Mouse (Mus musculus) stomach, embryonic 14.5 days (tissue): ENCODE results near the gene Smim24. TPM values are rescaled to one million over a fixed set of nuclear protein-coding genes. Genes with fewer than 3 reads are reported as not detected.

Experiments
- ATAC-seq: fragments of 200-750 bp; cut with Nextera tagmentation; 2 replicates; pipeline ENCODE4 v1.8.0; 2017; ENCODE audit warnings: low read depth, moderate TSS enrichment; ENCODE audit not compliant: insufficient number of reproducible peaks, insufficient read depth, low FRiP score
- H3K27ac ChIP-seq: fragments of 300-500 bp; sonication (generic); 2 replicates; pipeline ENCODE4 v1.5.1; 2014; ENCODE audit warnings: mild to moderate bottlenecking, low read length, moderate library complexity, mixed read lengths
- H3K27me3 ChIP-seq: fragments of 300-500 bp; sonication (generic); 2 replicates; pipeline ENCODE4 v1.6.1; 2014; ENCODE audit warnings: low read length, control low read depth, mixed read lengths; ENCODE audit not compliant: control insufficient read depth, insufficient read depth
- H3K36me3 ChIP-seq: fragments of 300-500 bp; sonication (generic); 2 replicates; pipeline ENCODE4 v1.6.1; 2014; ENCODE audit warnings: mild to moderate bottlenecking, control low read depth, low read length, moderate library complexity, mixed read lengths; ENCODE audit not compliant: control insufficient read depth, insufficient read depth
- H3K4me1 ChIP-seq: fragments of 300-500 bp; sonication (generic); 2 replicates; pipeline ENCODE4 v1.6.1; 2014; ENCODE audit warnings: low read length, control low read depth, mixed read lengths; ENCODE audit not compliant: control insufficient read depth, insufficient read depth
- H3K4me2 ChIP-seq: fragments of 300-500 bp; sonication (generic); replicated peaks from 2 replicates; pipeline ENCODE4 v1.6.1; 2014; ENCODE audit warnings: low read depth, low read length, control low read depth
- H3K4me3 ChIP-seq: fragments of 300-500 bp; sonication (generic); 2 replicates; pipeline ENCODE4 v1.5.1; 2014; ENCODE audit warnings: low read depth, low read length, control low read depth
- H3K9ac ChIP-seq: fragments of 300-500 bp; sonication (generic); replicated peaks from 2 replicates; pipeline ENCODE4 v1.6.1; 2014; ENCODE audit warnings: low read depth, mild to moderate bottlenecking, control low read depth, low read length, moderate library complexity, mixed read lengths
- H3K9me3 ChIP-seq: fragments of 300-500 bp; sonication (generic); 2 replicates; pipeline ENCODE4 v1.6.1; 2016; ENCODE audit warnings: low read depth, low read length, control low read depth; ENCODE audit not compliant: control insufficient read depth
- WGBS: fragments of 180-500 bp; shearing (Covaris S2); extraction: QIAGEN DNeasy Blood & Tissue Kit; methylation state at CpG from one replicate; pipeline ENCODE4 v1.1.7; 2014; 5-methylcytosine and 5-hydroxymethylcytosine counted together
- polyA plus RNA-seq: library from polyadenylated mRNA; unstranded; fragments of >200 nt; fragmentation: Nextera tagmentation; extraction: Ambion mirVana; gene quantifications from 2 replicates; pipeline ENCODE4 v1.2.1, GENCODE M21; 2014

Gene Smim24
- polyA plus RNA-seq, 1 experiment from 2014 or later = 21.5 TPM

DNA sequence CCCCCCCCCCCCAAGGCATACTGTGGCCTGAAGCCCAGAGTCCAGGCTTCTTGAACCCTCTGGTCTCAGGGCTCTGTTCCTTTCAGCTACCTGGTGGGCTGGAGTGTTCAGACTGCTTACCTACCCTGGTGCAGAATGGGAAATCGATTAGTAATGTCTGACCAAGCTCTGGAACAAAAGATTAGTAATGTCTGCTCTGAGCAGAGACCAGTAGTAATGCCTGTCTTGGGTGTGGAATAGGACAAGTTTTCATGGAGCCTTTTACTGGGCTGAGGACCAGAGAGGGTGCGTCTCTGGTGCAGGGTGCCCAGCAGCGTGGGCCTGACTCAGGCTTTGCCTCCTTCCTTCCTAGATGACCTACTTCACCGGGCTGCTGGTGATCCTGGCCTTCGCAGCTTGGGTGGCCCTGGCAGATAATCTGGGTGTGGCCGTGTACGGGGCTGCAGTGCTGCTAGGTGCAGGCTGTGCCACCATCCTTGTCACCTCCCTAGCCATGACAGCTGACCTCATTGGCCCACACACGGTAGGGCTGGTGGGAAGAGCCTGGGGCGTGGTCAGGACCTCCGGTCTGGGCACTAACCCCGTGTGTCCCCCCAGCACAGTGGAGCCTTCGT lies 30.4 kb upstream of the Smim24 start:
- H3K4me2 ChIP-seq = no peak overlapping the region
- no peak overlapping the region for H3K27ac ChIP-seq
- H3K36me3 ChIP-seq = peaks cover 14% of the 10 kb centered on the region
- no peaks in the 10 kb centered on the region; the same call in 1 of the 2 replicates for H3K27me3 ChIP-seq
- WGBS = 62% methylated on average over 12 of the region's 12 CpGs
- H3K9me3 ChIP-seq = no peaks in the 10 kb centered on the region
- H3K4me1 ChIP-seq = peaks cover 31% of the 10 kb centered on the region
- no peak overlapping the region for H3K9ac ChIP-seq
- H3K4me3 ChIP-seq = no peak overlapping the region
- peak; percentile 7; the same call in 1 of the 2 replicates for ATAC-seq

DNA sequence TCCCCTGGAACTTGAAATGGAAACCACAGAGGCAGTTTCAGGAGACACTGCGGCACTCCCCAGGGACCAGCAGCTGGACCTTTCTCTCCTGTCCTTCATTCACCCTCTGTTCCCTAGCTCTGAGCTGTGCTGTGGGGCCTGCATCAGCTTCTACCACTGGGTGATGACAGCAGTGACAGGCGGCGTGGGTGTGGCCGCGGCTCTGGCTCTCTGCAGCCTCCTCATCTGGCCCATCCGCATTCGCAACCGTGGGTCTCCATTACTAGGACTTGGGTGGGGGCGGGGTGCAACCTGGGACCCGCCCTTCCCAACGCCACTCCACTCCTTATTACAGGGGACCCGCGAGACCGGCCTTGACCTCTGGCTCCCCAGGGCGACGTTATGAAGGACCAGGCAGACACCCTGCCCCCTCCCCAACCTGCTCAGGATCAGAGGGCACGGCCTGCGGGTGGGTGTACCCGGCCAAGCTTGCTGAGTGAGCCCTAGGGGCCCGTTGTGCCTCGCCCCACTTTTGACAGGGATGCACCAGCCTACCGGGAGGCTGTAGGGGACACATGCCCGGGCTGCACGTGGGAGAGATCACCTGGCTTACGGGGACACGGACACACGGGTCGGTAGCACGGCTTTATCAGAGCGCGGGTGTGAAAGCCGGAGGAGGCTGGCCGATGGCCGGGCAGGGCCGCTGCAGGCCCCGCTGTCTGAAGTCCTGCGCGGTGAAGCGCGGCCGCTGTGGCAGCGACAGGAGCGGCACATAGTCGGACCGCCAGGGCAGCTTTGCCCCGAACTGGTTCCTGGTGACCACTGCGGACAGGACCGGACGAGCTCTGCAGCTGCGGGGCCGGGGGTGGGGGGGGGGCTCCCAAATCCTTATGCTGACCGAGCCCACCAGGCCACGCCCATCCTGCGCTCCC lies 29.2 kb upstream of the Smim24 start:
- ATAC-seq = 0 out of 2 replicates have a peak, but pooled peaks have one; percentile 2
- H3K9ac ChIP-seq = peak overlapping the region; percentile 25; the same call in 1 of the 2 replicates
- no peak overlapping the region for H3K27ac ChIP-seq
- H3K27me3 ChIP-seq = no peaks in the 10 kb centered on the region; the same call in 1 of the 2 replicates
- H3K36me3 ChIP-seq = peaks cover 26% of the 10 kb centered on the region
- H3K4me1 ChIP-seq = peaks cover 23% of the 10 kb centered on the region; the same call in 1 of the 2 replicates
- peak overlapping the region; percentile 29 for H3K4me3 ChIP-seq
- WGBS = 16% methylated on average over 52 of the region's 54 CpGs
- H3K9me3 ChIP-seq = no peaks in the 10 kb centered on the region
- peak overlapping the region; percentile 62 for H3K4me2 ChIP-seq

DNA sequence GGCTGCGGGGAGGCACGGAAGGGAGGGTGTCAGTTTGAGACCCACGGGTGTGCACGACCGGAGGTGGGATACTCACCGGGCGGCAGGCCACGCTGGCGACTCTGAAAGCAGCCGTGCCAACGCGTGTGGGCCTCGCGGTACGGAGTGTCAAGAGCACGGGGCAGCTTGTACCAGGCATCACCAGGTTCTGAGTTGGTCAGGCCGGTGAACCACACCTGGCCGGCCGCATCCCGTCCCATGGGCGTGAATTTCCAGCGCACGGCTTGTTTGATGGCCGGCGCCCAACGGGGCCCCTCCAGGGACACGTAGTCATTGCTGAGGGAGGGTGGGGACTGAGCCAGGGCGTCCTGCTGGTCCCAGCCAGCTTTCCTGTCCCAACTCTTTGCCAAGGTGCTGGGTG lies 28.2 kb upstream of the Smim24 start:
- 16% methylated on average over 28 of the region's 28 CpGs for WGBS
- H3K9me3 ChIP-seq = no peaks in the 10 kb centered on the region
- H3K4me3 ChIP-seq = peak overlapping the region; percentile 29; the same call in 1 of the 2 replicates
- 0 out of 2 replicates have a peak overlapping the region, but pooled peaks have one; percentile 10 for H3K27ac ChIP-seq
- no peaks in the 10 kb centered on the region; the same call in 1 of the 2 replicates for H3K27me3 ChIP-seq
- peak overlapping the region; percentile 62 for H3K4me2 ChIP-seq
- H3K9ac ChIP-seq = peak overlapping the region; percentile 25; the same call in 1 of the 2 replicates
- ATAC-seq = no peak; the same call in 1 of the 2 replicates
- H3K4me1 ChIP-seq = peaks cover 23% of the 10 kb centered on the region; the same call in 1 of the 2 replicates
- H3K36me3 ChIP-seq = peaks cover 36% of the 10 kb centered on the region

DNA sequence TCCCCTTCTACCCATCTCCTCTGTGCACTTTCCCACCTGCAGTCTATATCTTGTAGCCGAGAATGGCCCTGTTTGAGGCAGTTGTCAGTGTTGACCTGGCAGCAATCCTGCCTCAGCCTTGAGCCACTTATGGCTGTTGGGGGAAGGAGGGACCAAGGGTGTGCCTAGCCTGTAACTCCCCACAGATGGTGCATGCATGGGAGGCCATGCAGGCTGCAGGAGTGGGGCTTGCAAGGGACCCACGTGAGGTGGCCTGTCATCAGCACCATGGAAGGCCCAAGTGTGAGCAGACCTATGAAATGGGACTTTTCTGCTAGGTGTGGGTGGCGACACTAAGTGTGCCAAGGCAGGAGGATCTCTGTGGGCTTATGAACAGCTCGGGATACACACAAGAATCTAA lies 27.8 kb upstream of the Smim24 start:
- Histone ChIP-seq H3K27me3 (no peaks in the 10 kb centered on the region; the same call in 1 of the 2 replicates), H3K36me3 (peaks cover 40% of the 10 kb centered on the region), H3K4me1 (peaks cover 23% of the 10 kb centered on the region; the same call in 1 of the 2 replicates), H3K9ac (0 out of 2 replicates have a peak overlapping the region, but pooled peaks have one; percentile 25), H3K9me3 (no peaks in the 10 kb centered on the region), H3K4me3 (0 out of 2 replicates have a peak overlapping the region, but pooled peaks have one; percentile 29), H3K4me2 (no peak overlapping the region), H3K27ac (0 out of 2 replicates have a peak overlapping the region, but pooled peaks have one; percentile 10)
- WGBS = 43% methylated on average over 4 of the region's 4 CpGs
- ATAC-seq = no peak; the same call in none of the 2 replicates

DNA sequence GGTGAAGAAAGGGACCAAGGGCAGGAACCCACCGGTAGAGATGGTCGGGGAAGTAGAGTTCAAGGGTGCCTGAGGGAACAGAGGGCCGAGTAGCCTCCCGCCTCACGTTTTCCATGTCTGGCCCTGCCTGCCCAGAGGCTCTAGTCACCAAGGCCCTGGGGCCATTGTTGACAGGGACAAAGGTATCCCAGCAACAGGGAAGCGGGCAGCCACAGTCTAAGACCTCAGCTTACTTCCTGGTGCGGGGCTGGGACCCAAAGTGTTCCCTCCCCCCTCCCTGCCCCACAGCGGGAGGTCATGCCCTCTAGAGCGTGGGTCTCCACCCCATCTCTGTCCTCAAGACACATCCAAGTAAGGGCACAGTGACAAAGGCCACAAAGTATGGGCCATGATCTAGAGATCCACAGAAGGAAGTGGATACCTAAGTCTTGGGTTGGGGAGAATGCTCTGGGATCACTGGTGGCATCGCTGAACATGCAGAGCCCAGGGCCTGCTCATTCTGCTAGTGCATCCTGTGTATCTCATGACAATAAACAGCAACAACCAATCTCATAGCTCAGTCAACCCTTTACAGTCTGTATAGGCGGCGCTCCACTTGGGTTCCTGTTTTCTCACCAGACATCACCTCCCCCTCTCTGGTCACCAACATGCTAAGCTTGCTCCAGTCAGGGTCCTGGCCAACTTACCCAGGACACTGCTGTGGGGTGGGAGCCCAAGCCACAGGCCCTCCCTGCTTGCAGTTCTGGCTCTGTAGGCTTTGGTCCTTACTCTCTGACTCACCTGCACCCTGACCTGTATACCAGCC lies 27.0 kb upstream of the Smim24 start, which contains the start of gene 4930404N11Rik:
4930404N11Rik (minus strand) TSS at position 145 of the 805 bp plus-strand sequence.
- H3K4me2 ChIP-seq = peak within 1 kb of the TSS; percentile 62
- ATAC-seq = no peak
- H3K27me3 ChIP-seq = no peaks in the 10 kb centered on the region; the same call in 1 of the 2 replicates
- H3K9me3 ChIP-seq = no peaks in the 10 kb centered on the region
- 0 out of 2 replicates have a peak within 1 kb of the TSS, but pooled peaks have one; percentile 10 for H3K27ac ChIP-seq
- WGBS = 30% methylated on average over 12 of the region's 12 CpGs
- H3K36me3 ChIP-seq = peaks cover 47% of the 10 kb centered on the region
- peak within 1 kb of the TSS; percentile 25; the same call in 1 of the 2 replicates for H3K9ac ChIP-seq
- peak within 1 kb of the TSS; percentile 29; the same call in 1 of the 2 replicates for H3K4me3 ChIP-seq
- H3K4me1 ChIP-seq = peaks cover 23% of the 10 kb centered on the region; the same call in 1 of the 2 replicates

DNA sequence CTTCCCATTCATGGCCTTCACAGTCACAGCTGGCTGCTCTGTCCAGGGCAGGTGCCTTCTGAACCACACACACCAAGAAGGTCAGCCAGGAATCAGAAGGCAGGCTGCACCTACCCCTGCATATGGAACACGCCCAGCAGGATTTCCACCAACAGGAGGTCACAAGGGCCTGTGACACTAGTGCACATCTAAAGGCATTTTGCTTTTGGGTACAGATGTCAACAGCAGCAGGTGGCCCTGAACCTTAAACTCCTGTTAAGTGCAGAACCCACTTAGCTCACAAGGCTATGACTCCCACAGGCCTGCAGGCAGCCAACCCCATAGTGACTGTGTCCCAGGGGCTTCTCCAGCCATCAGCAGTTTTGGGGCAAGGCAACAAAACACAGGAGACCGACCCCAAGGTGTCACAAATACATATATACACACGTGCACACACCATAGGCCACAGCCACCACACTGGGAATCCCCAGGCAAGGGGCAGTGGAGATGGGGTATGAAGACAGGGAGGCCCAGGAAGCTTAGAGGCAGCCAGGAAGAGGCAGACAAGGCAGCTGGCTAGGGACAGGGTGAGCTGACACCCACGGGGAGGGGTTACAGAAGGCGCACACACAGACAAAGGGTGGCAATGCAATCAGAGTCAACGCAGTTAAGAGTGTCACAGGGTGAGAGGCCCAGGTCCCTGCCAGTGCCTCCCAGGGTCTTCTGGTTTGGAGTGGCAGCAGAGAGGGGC lies 26.2 kb upstream of the Smim24 start:
- Histone ChIP-seq H3K4me1 (peaks cover 23% of the 10 kb centered on the region; the same call in 1 of the 2 replicates), H3K9ac (no peak overlapping the region), H3K4me2 (no peak overlapping the region), H3K4me3 (no peak overlapping the region), H3K27me3 (no peaks in the 10 kb centered on the region; the same call in 1 of the 2 replicates), H3K27ac (no peak overlapping the region), H3K36me3 (peaks cover 53% of the 10 kb centered on the region), H3K9me3 (no peaks in the 10 kb centered on the region)
- 71% methylated on average over 6 of the region's 6 CpGs for WGBS
- ATAC-seq = no peak

DNA sequence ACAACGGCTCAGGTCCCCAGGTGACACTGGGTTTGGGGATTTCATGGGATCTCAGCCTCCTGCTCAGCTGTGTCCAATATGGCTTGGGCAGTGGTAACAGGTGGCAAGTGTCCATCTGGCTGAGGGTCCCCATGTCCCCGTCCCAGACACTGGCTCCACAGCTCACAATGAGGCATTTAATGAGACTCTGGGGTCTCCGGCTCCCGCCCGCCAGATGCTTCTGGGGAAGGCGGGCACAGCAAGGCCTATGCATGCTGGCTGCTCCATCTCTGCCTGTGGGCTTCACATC lies 25.7 kb upstream of the Smim24 start:
- no peak overlapping the region for H3K9ac ChIP-seq
- no peaks in the 10 kb centered on the region; the same call in 1 of the 2 replicates for H3K27me3 ChIP-seq
- H3K4me3 ChIP-seq = no peak overlapping the region
- H3K27ac ChIP-seq = no peak overlapping the region
- H3K36me3 ChIP-seq = peaks cover 57% of the 10 kb centered on the region
- H3K4me2 ChIP-seq = no peak overlapping the region
- H3K4me1 ChIP-seq = peaks cover 23% of the 10 kb centered on the region; the same call in 1 of the 2 replicates
- no peak for ATAC-seq
- H3K9me3 ChIP-seq = no peaks in the 10 kb centered on the region
- WGBS = 84% methylated on average over 6 of the region's 6 CpGs
